Mouse (Mus musculus) heart, embryonic 16.5 days (tissue): ENCODE data around the gene Bcl2l13. TPM values are rescaled to one million over a fixed set of nuclear protein-coding genes. Genes with fewer than 3 reads are reported as not detected.

Experiments used
- ATAC-seq: fragments of 200-750 bp; cut with Nextera tagmentation; replicated peaks from 2 replicates; pipeline ENCODE4 v1.8.0; 2017; ENCODE audit warnings: moderate number of reproducible peaks; ENCODE audit not compliant: insufficient read depth, low FRiP score; ENCODE audit errors: extremely low read depth
- H3K27ac ChIP-seq: fragments of 300-500 bp; sonication (generic); 2 replicates; pipeline ENCODE4 v1.5.1; 2014; ENCODE audit warnings: mild to moderate bottlenecking, low read length, control low read depth, moderate library complexity
- H3K27me3 ChIP-seq: fragments of 300-500 bp; sonication (generic); 2 replicates; pipeline ENCODE4 v1.6.1; 2014; ENCODE audit warnings: low read length, mixed read lengths; ENCODE audit not compliant: control insufficient read depth, insufficient read depth
- H3K36me3 ChIP-seq: fragments of 300-500 bp; sonication (generic); 2 replicates; pipeline ENCODE4 v1.6.1; 2014; ENCODE audit not compliant: control insufficient read depth, insufficient read depth
- H3K4me1 ChIP-seq: fragments of 300-500 bp; sonication (generic); 2 replicates; pipeline ENCODE4 v1.6.1; 2014; ENCODE audit warnings: low read length, mixed read lengths; ENCODE audit not compliant: control insufficient read depth, insufficient read depth
- H3K4me2 ChIP-seq: fragments of 300-500 bp; sonication (generic); 2 replicates; pipeline ENCODE4 v1.6.1; 2014; ENCODE audit warnings: low read depth, mild to moderate bottlenecking, control low read depth, low read length
- H3K4me3 ChIP-seq: fragments of 300-500 bp; sonication (generic); 2 replicates; pipeline ENCODE4 v1.5.1; 2014; ENCODE audit warnings: mild to moderate bottlenecking, control low read depth, low read length
- H3K9ac ChIP-seq: fragments of 300-500 bp; sonication (generic); 2 replicates; pipeline ENCODE4 v1.6.1; 2014; ENCODE audit warnings: low read length, control low read depth
- H3K9me3 ChIP-seq: fragments of 300-500 bp; sonication (generic); replicated peaks from 2 replicates; pipeline ENCODE4 v1.6.1; 2016; ENCODE audit warnings: low read length; ENCODE audit not compliant: control insufficient read depth
- WGBS: fragments of 180-500 bp; shearing (Covaris S2); extraction: QIAGEN DNeasy Blood & Tissue Kit; methylation state at CpG from one replicate; pipeline ENCODE4 v1.1.7; 2014; 5-methylcytosine and 5-hydroxymethylcytosine counted together
- polyA plus RNA-seq: library from polyadenylated mRNA; unstranded; fragments of >200 nt; fragmentation: Nextera tagmentation; extraction: Ambion mirVana; gene quantifications from 2 replicates; pipeline ENCODE4 v1.2.1, GENCODE M21; 2015

The Bcl2l13 gene
- polyA plus RNA-seq, 1 experiment from 2014 or later = 26.1 TPM

DNA sequence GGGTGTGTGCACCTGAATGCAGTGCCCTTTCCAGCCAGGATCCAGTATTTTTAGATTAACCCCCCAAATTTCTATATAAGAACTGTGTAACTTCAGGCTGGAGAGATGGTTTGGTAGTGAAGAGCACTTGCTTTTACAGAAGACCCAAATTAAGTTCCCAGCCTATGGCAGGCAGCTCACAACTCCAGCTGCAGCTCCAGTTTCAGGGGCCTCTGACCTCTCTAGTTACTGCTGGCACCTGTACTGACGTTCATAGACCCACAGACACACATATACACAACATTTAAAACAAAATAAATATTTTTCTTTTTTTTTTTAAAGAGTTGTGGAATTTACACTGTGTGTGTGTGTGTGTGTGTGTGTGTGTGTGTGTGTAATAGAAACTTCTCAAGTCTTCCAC lies 93.4 kb downstream of the Bcl2l13 start:
- no peaks in the 10 kb centered on the region for H3K9me3 ChIP-seq
- H3K9ac ChIP-seq = no peak overlapping the region
- no peak overlapping the region for H3K4me3 ChIP-seq
- H3K4me2 ChIP-seq = no peak overlapping the region
- H3K27ac ChIP-seq = peak overlapping the region; percentile 61; the same call in 1 of the 2 replicates
- peaks cover 15% of the 10 kb centered on the region for H3K4me1 ChIP-seq
- H3K36me3 ChIP-seq = peaks cover 17% of the 10 kb centered on the region
- 55% methylated on average over 1 of the region's 1 CpGs for WGBS
- no peak for ATAC-seq
- no peaks in the 10 kb centered on the region for H3K27me3 ChIP-seq

DNA sequence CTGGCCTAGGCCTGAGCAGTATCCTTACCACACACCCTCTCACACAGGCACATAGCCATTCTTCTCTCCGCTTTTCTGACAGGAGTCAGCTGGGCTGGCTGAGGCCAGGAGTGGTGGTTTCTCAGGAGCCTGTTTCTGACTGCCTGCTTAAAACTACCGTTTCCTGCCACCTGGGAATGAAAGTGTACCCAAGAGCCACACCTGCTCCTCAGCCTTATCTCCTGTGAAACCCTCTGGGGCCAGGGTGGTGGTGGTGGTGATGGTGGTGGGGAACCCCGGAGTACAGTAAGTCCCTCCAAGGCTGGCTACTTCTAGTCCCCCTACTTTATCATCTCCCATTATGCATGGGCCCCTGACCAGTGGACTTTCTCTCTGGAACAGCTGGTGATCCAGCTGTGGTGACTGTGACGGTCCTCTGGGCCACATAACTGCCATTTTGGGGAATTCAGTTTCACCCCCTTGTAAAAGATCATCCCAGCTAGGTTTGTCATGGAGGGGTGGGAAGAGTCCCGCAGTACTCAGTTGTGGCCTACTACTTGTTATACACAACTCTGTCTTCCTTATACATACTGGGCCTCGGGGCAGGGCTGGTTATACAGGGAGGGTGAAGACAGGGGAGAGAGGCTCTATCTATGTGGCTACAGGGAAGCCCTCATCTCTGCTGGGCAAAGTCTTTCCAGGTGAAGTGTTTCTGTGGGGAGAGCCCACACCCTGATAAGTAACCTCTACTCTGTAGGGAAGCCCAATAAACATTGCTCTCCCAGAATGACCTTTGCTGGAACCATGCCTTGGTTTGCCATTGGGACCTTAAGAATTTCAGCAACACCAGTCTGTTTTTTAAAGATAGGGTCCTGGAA lies 94.7 kb downstream of the Bcl2l13 start:
- H3K4me1 ChIP-seq = peaks cover 15% of the 10 kb centered on the region
- WGBS = 80% methylated on average over 6 of the region's 6 CpGs
- H3K9ac ChIP-seq = no peak overlapping the region
- no peak overlapping the region for H3K4me2 ChIP-seq
- peaks cover 20% of the 10 kb centered on the region for H3K36me3 ChIP-seq
- H3K9me3 ChIP-seq = no peaks in the 10 kb centered on the region
- peak overlapping the region; percentile 61; the same call in 1 of the 2 replicates for H3K27ac ChIP-seq
- no peaks in the 10 kb centered on the region for H3K27me3 ChIP-seq
- peak; percentile 42 for ATAC-seq
- H3K4me3 ChIP-seq = no peak overlapping the region

DNA sequence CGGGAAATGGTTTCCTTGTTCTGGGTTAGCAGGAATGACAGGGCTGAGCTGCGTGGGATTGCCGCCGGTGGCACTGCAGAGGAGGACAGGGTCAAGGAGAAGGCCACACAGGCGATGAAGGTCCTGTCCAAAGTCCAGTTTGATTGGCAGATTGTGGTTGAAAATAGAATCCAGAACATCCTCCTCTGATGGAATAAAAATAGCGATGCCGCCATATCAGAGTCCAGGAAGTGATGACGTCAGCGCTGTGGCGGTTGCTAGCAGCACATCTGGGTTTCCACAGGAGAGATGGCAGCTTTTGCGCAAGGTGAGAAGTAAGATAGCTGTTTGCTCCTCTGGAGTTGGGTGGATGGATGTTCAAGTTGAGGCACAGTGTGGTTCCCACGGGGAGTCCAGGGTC lies 96.6 kb downstream of the Bcl2l13 start:
- Histone ChIP-seq H3K9me3 (no peaks in the 10 kb centered on the region), H3K27me3 (no peaks in the 10 kb centered on the region), H3K4me3 (no peak overlapping the region), H3K4me2 (peak overlapping the region; percentile 18; the same call in 1 of the 2 replicates), H3K27ac (peak overlapping the region; percentile 20), H3K4me1 (peaks cover 15% of the 10 kb centered on the region), H3K36me3 (peaks cover 20% of the 10 kb centered on the region), H3K9ac (no peak overlapping the region)
- ATAC-seq = no peak
- 43% methylated on average over 12 of the region's 12 CpGs for WGBS

DNA sequence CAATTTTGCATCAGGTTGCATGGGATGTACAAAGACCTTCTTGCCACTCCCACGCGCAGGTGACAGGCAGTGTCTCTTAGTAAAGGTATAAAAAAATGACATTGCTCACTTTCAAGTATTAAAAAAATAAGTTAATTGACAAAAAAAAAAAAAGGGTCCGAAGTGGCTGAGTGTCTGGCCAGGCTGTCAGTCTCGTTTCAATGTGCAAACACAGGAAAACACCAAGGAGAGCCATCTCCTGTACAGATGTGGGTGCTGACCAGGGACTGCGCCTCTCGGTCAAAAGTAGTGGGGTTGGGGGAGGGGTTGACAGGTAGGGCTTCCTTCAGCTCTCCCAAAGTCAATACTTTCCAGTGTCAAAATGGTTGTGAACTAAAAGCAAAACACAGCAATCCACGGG lies 97.7 kb downstream of the Bcl2l13 start:
- Histone ChIP-seq H3K9me3 (no peaks in the 10 kb centered on the region), H3K4me1 (peaks cover 10% of the 10 kb centered on the region), H3K27me3 (no peaks in the 10 kb centered on the region), H3K27ac (no peak overlapping the region), H3K4me3 (no peak overlapping the region), H3K36me3 (peaks cover 20% of the 10 kb centered on the region), H3K9ac (no peak overlapping the region; the same call in 1 of the 2 replicates), H3K4me2 (no peak overlapping the region; the same call in 1 of the 2 replicates)
- WGBS = 88% methylated on average over 7 of the region's 7 CpGs
- ATAC-seq = no peak

DNA sequence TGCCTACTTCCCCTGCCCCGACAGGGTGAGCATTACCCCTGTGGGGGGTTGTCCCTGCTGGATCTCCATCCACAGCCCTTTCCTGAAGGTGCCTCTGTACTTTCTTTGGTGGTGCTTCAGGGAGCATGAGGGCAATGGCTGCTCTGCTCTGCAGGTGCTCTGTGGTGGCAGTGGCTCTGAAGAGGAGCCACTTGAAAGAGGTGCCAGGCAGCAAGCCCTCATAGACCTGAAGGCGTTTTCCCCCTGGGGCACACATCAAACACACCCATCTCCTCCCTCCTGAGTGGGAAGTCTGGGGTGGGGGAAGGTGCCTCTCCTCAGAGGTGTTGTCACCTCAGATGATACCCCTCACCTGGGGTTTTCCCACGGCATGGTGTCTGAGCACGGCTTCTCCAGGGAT lies 98.2 kb downstream of the Bcl2l13 start:
- peak; percentile 28; the same call in 1 of the 2 replicates for ATAC-seq
- Histone ChIP-seq H3K4me2 (no peak overlapping the region; the same call in 1 of the 2 replicates), H3K4me3 (no peak overlapping the region), H3K36me3 (peaks cover 20% of the 10 kb centered on the region), H3K4me1 (peaks cover 10% of the 10 kb centered on the region), H3K9me3 (no peaks in the 10 kb centered on the region), H3K27me3 (no peaks in the 10 kb centered on the region), H3K9ac (no peak overlapping the region), H3K27ac (no peak overlapping the region)
- 72% methylated on average over 4 of the region's 4 CpGs for WGBS

DNA sequence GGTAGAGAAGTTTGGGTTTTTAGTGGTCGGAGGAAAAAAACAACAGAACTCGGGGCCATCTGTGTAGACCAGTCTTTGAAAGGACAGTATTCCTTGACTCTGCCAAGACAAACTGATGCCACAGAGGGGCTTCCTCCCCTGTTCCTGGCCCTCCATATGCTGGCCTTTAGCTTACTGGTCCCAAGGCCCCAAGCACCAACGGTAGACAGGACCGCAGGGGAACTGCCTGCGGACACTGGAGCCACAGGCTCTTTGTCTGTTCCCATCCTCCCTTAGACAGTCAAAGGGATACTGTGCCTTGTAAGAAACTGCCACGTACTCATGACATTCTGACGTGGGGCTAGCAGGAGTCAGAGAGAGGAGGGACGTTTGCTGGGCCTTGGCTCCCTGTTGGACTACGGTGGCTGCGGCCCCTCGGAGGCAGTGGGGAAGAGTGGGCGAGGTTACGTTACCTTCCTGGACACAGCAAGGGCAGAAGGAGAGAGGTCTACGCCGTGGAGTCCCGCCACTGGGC lies 101.1 kb downstream of the Bcl2l13 start:
- 84% methylated on average over 16 of the region's 16 CpGs for WGBS
- Histone ChIP-seq H3K36me3 (peaks cover 24% of the 10 kb centered on the region), H3K9ac (no peak overlapping the region), H3K9me3 (no peaks in the 10 kb centered on the region), H3K4me2 (no peak overlapping the region), H3K27ac (no peak overlapping the region), H3K4me1 (peaks cover 9% of the 10 kb centered on the region), H3K27me3 (no peaks in the 10 kb centered on the region), H3K4me3 (no peak overlapping the region)
- ATAC-seq = no peak

DNA sequence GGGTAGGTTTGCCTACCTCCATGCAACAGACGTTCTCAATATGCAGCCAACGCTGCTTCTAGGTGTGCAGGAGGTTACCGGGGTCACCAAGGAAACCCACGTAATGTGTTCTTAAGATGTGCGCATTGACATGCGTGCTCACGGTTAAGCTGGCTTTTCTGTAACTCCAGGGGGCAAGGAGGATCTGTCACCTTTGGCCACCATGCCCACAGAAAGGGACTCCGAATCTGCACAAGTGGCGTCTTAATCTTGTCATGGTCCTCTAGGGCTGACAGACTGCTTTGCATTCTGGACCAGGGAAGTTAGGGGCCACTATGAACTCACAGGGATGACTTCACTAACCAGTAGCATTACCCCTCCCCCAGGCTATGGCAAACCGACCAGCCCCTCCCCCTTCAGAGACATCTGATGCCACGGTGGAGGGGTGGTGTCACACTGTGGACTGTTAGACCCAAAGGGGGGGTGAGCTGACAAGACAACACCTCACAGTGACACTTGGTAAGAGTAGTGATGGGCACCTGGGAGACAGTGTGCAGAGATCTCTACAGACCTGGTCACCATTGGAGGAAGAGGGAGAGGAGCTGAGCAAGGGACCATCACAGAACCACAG lies 102.1 kb downstream of the Bcl2l13 start:
- no peak for ATAC-seq
- Histone ChIP-seq H3K9me3 (no peaks in the 10 kb centered on the region), H3K27me3 (no peaks in the 10 kb centered on the region), H3K4me3 (no peak overlapping the region), H3K4me1 (no peaks in the 10 kb centered on the region), H3K36me3 (peaks cover 16% of the 10 kb centered on the region), H3K9ac (no peak overlapping the region), H3K27ac (no peak overlapping the region), H3K4me2 (no peak overlapping the region)
- 82% methylated on average over 11 of the region's 11 CpGs for WGBS

DNA sequence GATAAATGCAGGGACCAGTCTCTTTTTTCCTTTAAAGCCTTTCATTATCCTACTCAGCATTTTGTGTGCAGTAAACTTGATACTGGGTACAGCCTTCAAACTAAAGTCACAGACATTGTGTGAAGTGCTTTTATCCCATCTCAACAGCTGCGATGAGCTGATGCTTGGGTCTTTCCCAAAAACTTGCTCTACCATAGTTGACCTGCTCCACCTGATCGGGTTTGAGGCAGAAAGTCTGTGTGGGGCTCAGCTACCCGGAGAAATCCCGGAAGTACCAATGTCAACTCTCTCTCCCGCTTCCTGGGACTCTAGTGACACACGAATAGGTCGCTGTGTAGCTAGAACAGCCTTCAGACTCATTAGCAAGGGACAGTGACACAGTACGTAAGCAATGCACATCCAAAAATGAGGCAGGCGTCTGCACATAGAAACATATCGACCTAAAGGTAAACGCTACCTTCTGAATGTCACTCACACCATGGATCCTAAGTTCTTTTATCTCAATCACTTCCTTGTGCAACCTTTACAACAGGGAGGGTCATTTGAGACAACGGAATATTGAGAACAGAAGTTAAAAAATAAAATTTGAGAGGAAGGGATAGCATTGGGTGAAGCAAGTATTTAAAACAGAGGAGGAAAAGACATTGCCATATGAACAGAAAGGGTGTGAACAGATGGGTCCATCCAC lies 102.9 kb downstream of the Bcl2l13 start:
- WGBS = 85% methylated on average over 12 of the region's 12 CpGs
- no peak overlapping the region for H3K27ac ChIP-seq
- no peaks in the 10 kb centered on the region for H3K9me3 ChIP-seq
- H3K9ac ChIP-seq = no peak overlapping the region
- no peak overlapping the region for H3K4me3 ChIP-seq
- H3K4me2 ChIP-seq = no peak overlapping the region
- H3K27me3 ChIP-seq = no peaks in the 10 kb centered on the region
- ATAC-seq = no peak
- peaks cover 15% of the 10 kb centered on the region for H3K36me3 ChIP-seq
- no peaks in the 10 kb centered on the region for H3K4me1 ChIP-seq
